Mouse (Mus musculus) bone marrow, adult 2 months (tissue): ENCODE measurements around the gene Fbf1.

Experiments used
- CTCF ChIP-seq: fragments of 200-500 bp; IDR thresholded peaks from 2 replicates; pipeline ENCODE4 v1.5.1; 2011; ENCODE audit warnings: low read length, control low read depth; ENCODE audit not compliant: control insufficient read depth, insufficient read depth
- POLR2A ChIP-seq: fragments of 200-500 bp; IDR thresholded peaks from 2 replicates; pipeline ENCODE4 v1.6.1; 2011; ENCODE audit warnings: low read depth, mild to moderate bottlenecking, control low read depth, low read length, borderline replicate concordance; ENCODE audit not compliant: control insufficient read depth

DNA sequence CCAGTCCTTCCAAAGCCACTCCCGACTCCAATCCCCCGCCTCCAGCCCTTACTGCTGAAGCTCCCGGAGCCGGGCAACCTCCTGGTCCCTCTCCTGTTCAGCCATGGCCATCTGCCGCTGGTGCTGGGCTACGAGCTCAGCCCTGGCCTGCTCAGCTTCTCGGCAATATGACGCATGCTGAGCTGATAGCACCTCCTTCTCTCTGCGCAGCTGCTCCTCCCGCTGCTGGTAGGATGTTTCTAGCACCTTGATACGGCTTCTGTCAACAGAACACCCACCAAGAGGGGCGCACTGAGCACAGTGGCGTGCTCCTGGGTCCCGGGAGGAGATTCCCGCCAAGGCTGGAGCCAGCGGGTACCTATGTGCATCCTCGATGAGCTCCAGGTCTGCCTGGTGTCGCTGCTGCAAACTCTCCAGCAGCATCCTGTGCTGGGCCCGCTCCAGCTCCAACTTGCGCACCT is 19.2 kb downstream of the Fbf1 start:
- TF ChIP-seq POLR2A (no peak), CTCF (no peak)
